Mouse (Mus musculus) kidney, embryonic 16.5 days (tissue): ENCODE results near the gene Sdr42e1. TPM values are rescaled to one million over a fixed set of nuclear protein-coding genes. Genes with fewer than 3 reads are reported as not detected.

Experiments used
- ATAC-seq: fragments of 200-750 bp; cut with Nextera tagmentation; 2 replicates; pipeline ENCODE4 v1.8.0; 2017; ENCODE audit warnings: moderate TSS enrichment; ENCODE audit not compliant: low FRiP score, low TSS enrichment
- H3K27ac ChIP-seq: fragments of 300-500 bp; sonication (generic); 2 replicates; pipeline ENCODE4 v1.5.1; 2014; ENCODE audit warnings: low read length
- H3K27me3 ChIP-seq: fragments of 300-500 bp; sonication (generic); 2 replicates; pipeline ENCODE4 v1.6.1; 2014; ENCODE audit warnings: low read length, control low read depth, mixed read lengths; ENCODE audit not compliant: insufficient read depth
- H3K36me3 ChIP-seq: fragments of 300-500 bp; sonication (generic); 2 replicates; pipeline ENCODE4 v1.6.1; 2014; ENCODE audit warnings: low read length, control low read depth, mixed read lengths; ENCODE audit not compliant: insufficient read depth
- H3K4me1 ChIP-seq: fragments of 300-500 bp; sonication (generic); 2 replicates; pipeline ENCODE4 v1.6.1; 2014; ENCODE audit warnings: low read length, control low read depth, mixed read lengths; ENCODE audit not compliant: insufficient read depth
- H3K4me2 ChIP-seq: fragments of 300-500 bp; sonication (generic); replicated peaks from 2 replicates; pipeline ENCODE4 v1.6.1; 2014; ENCODE audit warnings: low read depth, low read length
- H3K4me3 ChIP-seq: fragments of 300-500 bp; sonication (generic); 2 replicates; pipeline ENCODE4 v1.5.1; 2014; ENCODE audit warnings: mild to moderate bottlenecking, low read length
- H3K9ac ChIP-seq: fragments of 300-500 bp; sonication (generic); replicated peaks from 2 replicates; pipeline ENCODE4 v1.6.1; 2014; ENCODE audit warnings: low read length
- H3K9me3 ChIP-seq: fragments of 300-500 bp; sonication (generic); 2 replicates; pipeline ENCODE4 v1.6.1; 2016; ENCODE audit warnings: low read length, control low read depth
- WGBS: fragments of 180-500 bp; shearing (Covaris S2); extraction: QIAGEN DNeasy Blood & Tissue Kit; methylation state at CpG from one replicate; pipeline ENCODE4 v1.1.7; 2014; 5-methylcytosine and 5-hydroxymethylcytosine counted together
- polyA plus RNA-seq: library from polyadenylated mRNA; unstranded; fragments of >200 nt; fragmentation: Nextera tagmentation; extraction: Ambion mirVana; gene quantifications from 2 replicates; pipeline ENCODE4 v1.2.1, GENCODE M21; 2015

Sdr42e1 gene
- polyA plus RNA-seq, 1 experiment from 2014 or later: 3.2 TPM

DNA sequence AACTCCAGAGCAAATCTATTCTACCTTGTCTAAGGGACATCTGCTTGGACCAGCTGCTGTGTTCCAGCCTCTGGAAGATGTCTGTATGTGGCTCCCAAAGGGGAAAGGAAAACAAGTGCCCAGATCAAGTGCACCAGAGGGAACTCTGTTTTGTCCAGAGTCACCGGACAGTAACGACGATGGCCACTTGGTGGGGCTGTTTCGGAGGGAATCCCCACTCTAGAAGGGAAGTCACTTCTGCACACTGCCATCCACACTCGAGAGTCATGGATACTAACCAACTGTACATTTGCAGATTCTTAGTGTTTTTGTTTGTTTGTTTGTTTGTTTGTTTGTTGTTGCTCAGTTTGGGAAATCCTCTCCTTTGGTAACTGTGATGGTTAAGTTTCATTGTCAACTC lies 23.8 kb upstream of the Sdr42e1 start:
- 35% methylated on average over 5 of the region's 5 CpGs for WGBS
- H3K36me3 ChIP-seq: no peaks in the 10 kb centered on the region
- no peak overlapping the region for H3K4me3 ChIP-seq
- no peak overlapping the region for H3K4me2 ChIP-seq
- no peaks in the 10 kb centered on the region; the same call in 1 of the 2 replicates for H3K9me3 ChIP-seq
- H3K9ac ChIP-seq: no peak overlapping the region
- H3K4me1 ChIP-seq: 0 out of 2 replicates have a peak, but pooled peaks cover 4% of the 10 kb centered on the region
- H3K27ac ChIP-seq: no peak overlapping the region
- no peaks in the 10 kb centered on the region for H3K27me3 ChIP-seq
- no peak for ATAC-seq

DNA sequence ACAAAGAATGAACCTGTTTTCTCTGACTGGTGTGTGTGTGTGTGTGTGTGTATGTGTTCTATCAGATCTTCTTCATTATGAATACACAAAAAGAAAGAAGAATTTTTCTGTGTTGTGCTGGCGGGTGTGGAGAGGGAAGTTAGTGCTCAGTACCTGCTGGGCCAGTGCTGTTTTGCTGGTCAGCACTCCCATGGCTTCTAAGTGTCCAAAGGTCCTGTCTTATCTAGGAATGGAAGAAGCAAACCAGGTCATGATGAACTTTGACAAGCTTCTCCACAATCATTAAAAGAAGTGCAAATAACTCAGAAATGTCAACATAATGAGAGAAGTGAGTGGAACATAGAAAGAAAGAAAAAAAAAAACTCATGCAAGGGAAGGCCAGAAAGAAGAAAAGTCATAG lies 22.1 kb upstream of the Sdr42e1 start:
- WGBS: 85% methylated on average over 1 of the region's 1 CpGs
- Histone ChIP-seq H3K9ac (no peak overlapping the region), H3K4me1 (no peaks in the 10 kb centered on the region), H3K9me3 (no peaks in the 10 kb centered on the region; the same call in 1 of the 2 replicates), H3K4me2 (no peak overlapping the region), H3K36me3 (no peaks in the 10 kb centered on the region), H3K27ac (no peak overlapping the region), H3K4me3 (no peak overlapping the region), H3K27me3 (no peaks in the 10 kb centered on the region)
- ATAC-seq: no peak

DNA sequence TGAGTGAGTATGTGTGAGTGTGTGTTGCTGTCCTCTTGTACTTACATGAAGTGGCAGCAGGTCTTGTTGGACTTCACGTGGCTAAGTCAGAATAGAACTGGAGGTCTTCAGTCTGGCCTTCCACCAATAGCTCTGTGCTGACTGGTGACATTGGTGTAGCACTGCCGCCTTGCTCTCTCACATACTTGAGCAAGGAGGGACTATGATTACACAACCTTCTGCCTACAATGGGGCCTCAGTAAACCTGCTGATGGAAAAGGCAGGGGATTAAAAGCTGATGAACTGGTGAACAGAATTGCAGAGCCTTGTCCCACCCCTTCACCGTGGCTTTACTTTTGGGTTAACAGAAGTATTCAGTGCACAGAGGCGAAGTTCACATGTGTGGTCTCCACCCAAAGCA lies 18.6 kb upstream of the Sdr42e1 start:
- H3K4me1 ChIP-seq: no peaks in the 10 kb centered on the region
- no peaks in the 10 kb centered on the region; the same call in 1 of the 2 replicates for H3K9me3 ChIP-seq
- H3K9ac ChIP-seq: no peak overlapping the region
- H3K4me3 ChIP-seq: no peak overlapping the region
- no peak for ATAC-seq
- WGBS: 81% methylated on average over 4 of the region's 4 CpGs
- no peaks in the 10 kb centered on the region for H3K36me3 ChIP-seq
- no peak overlapping the region for H3K27ac ChIP-seq
- no peak overlapping the region for H3K4me2 ChIP-seq
- no peaks in the 10 kb centered on the region for H3K27me3 ChIP-seq

DNA sequence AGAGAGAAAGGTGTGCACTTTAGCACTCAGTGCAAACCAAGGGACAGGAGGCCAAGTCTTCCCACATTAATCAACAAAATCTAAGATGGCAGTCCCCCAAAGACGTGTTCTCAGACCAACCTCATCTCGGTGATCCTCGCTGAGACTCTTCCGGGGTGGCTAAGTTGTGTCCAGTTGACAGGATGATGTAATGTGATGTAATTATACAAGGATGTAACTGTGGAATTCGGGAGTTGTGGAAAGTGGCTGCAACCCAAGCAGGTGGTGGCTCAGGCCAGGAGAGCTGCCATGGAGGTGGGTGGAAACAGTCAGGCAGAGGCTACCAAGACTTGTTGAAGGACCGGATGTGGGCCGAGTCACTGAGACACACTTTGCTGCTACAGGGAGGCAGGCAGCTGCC lies 14.4 kb upstream of the Sdr42e1 start:
- H3K9me3 ChIP-seq: no peaks in the 10 kb centered on the region
- H3K27me3 ChIP-seq: no peaks in the 10 kb centered on the region
- H3K36me3 ChIP-seq: no peaks in the 10 kb centered on the region
- no peak overlapping the region for H3K9ac ChIP-seq
- no peak overlapping the region for H3K27ac ChIP-seq
- peaks cover 6% of the 10 kb centered on the region; the same call in 1 of the 2 replicates for H3K4me1 ChIP-seq
- no peak overlapping the region for H3K4me2 ChIP-seq
- H3K4me3 ChIP-seq: no peak overlapping the region
- no peak for ATAC-seq
- WGBS: 75% methylated on average over 7 of the region's 7 CpGs

DNA sequence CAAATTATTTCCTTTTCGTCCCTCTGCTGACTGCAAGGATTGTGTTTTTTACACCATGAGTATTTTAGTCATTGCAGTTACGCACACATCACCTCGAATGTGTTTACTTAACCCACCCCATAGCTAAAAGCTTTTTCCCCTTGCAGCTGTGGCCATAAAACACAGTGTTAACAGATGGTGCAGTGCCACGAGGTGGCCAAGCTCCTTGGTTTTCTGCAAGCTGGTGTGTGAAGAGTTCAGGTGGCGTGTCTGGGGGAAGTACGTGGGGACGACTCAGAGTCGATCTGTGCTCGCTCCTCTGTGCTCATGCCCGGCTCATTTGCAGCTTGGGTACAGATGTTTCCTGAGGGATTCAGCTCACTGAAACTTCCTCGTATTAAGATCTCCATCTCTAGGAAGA lies 11.0 kb upstream of the Sdr42e1 start:
- Histone ChIP-seq H3K4me2 (peak overlapping the region; percentile 29; the same call in 1 of the 2 replicates), H3K4me3 (no peak overlapping the region), H3K36me3 (no peaks in the 10 kb centered on the region), H3K9ac (no peak overlapping the region), H3K4me1 (peaks cover 6% of the 10 kb centered on the region; the same call in 1 of the 2 replicates), H3K9me3 (no peaks in the 10 kb centered on the region), H3K27me3 (no peaks in the 10 kb centered on the region), H3K27ac (no peak overlapping the region)
- 10% methylated on average over 11 of the region's 11 CpGs for WGBS
- ATAC-seq: no peak

DNA sequence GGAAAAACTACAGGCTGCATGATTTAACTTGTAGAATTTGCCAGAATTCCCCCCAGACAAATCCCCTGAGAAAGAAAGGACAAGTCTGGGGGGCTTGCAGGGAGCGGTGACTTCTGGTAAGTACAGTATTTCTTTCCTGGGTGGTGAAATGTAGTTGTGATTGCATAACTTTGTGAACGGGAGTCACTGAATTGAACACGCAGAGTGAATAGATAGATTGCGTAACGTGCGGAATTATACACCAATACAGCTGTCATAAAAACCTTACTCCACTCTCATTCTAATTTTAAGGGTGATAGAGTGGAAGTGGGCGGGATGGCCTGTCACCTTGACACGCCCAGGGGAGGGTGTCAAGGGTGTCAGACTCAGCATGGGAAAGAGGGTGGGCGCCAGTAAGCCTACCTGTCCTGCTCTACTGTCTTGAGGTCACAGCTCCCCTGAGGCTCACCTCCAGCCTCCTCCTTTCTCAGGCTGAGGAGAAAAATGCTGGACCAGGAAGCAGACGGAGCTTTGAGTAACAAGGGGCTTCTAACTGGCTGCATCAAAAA lies 10.5 kb upstream of the Sdr42e1 start:
- Histone ChIP-seq H3K9me3 (no peaks in the 10 kb centered on the region), H3K27ac (no peak overlapping the region), H3K4me1 (peaks cover 6% of the 10 kb centered on the region; the same call in 1 of the 2 replicates), H3K36me3 (no peaks in the 10 kb centered on the region), H3K4me2 (peak overlapping the region; percentile 29; the same call in 1 of the 2 replicates), H3K4me3 (no peak overlapping the region), H3K27me3 (no peaks in the 10 kb centered on the region), H3K9ac (no peak overlapping the region)
- WGBS: 34% methylated on average over 10 of the region's 10 CpGs
- no peak for ATAC-seq

DNA sequence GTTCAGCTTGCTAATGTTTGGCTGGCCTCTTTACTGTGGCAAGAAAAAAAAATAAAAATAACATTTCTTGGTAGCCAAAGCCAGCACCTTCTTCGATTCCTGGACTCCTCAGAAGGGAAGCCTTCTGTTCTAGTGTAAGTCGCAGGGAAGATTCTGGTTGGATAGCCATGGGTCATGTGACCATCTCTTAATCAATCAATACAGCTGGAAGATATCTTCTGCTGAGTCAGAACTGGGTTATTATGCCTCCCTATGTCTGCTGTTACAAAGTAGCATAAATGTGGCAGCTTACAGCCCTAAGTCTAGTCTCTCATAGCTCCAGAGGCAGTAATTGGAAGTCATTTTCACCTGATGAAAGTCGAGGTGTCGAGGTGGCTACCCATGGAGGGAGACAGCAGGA lies 5.2 kb upstream of the Sdr42e1 start:
- WGBS: 78% methylated on average over 4 of the region's 4 CpGs
- no peaks in the 10 kb centered on the region for H3K27me3 ChIP-seq
- ATAC-seq: no peak
- H3K27ac ChIP-seq: no peak overlapping the region
- no peak overlapping the region for H3K4me3 ChIP-seq
- no peak overlapping the region for H3K4me2 ChIP-seq
- H3K9me3 ChIP-seq: no peaks in the 10 kb centered on the region
- no peaks in the 10 kb centered on the region for H3K36me3 ChIP-seq
- H3K9ac ChIP-seq: no peak overlapping the region
- H3K4me1 ChIP-seq: no peaks in the 10 kb centered on the region

DNA sequence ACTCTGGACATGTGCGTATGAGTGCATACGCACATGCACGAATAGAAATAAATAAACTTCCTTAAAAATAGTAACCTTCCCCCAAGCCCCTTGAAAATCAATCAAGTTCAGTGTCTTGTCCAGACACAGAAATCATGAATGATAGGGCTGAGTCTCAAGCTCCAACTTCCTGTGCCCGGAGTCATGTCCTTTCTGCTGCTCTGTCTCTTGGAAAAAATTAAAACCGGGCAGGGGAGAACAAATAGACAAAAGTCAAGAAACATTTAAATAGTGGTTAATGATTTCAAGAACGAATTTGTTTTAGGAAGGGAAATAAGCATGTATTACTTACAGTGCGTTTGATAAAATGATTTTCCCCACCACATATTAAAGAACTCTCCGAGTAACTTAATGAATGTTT lies 3.5 kb upstream of the Sdr42e1 start:
- H3K9me3 ChIP-seq: no peaks in the 10 kb centered on the region
- H3K4me3 ChIP-seq: no peak overlapping the region
- no peaks in the 10 kb centered on the region for H3K36me3 ChIP-seq
- 65% methylated on average over 8 of the region's 8 CpGs for WGBS
- H3K4me2 ChIP-seq: no peak overlapping the region
- no peak for ATAC-seq
- H3K9ac ChIP-seq: no peak overlapping the region
- no peak overlapping the region for H3K27ac ChIP-seq
- no peaks in the 10 kb centered on the region for H3K27me3 ChIP-seq
- H3K4me1 ChIP-seq: no peaks in the 10 kb centered on the region

DNA sequence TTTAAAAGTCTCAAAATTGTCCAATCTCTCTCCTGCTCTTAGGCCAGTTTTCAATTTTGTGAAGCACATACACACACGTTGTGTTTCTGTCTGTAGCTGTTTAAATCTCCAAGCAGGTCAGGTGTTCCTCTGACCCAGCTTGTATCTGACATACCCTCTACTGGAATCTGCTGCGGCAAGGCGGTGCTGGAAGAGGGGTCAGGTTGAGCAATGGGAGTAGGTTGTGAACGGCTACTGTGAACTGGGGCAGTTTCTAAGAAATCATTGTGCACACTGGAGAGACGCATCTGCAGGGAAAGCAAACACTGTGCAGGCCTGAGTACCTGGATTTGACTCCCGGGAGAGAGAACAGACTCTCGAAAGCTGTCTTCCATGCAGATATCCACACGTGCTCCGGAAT lies 3.0 kb upstream of the Sdr42e1 start:
- Histone ChIP-seq H3K4me3 (no peak overlapping the region), H3K27me3 (no peaks in the 10 kb centered on the region), H3K27ac (no peak overlapping the region), H3K36me3 (no peaks in the 10 kb centered on the region), H3K4me2 (no peak overlapping the region), H3K4me1 (no peaks in the 10 kb centered on the region), H3K9me3 (no peaks in the 10 kb centered on the region), H3K9ac (no peak overlapping the region)
- WGBS: 71% methylated on average over 9 of the region's 9 CpGs
- no peak for ATAC-seq

DNA sequence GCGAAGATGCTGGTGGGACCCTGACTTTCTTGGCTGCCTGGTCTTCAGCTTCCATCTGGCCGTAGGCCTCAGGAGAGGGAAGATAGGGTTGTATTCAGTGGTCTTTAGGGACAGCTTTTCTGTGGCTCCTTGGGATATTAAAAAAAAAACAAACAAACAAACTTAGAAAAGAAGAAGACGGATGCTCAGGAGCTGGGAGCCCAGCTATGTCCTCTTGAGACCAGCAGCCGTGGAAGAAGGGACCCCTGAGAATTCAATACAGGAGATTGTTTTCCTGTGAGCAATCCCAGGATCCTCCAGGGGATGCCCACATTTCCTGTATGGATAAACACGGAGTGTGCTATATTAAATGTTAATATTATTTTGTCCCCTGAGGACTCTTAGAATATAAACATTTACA lies 1.7 kb upstream of the Sdr42e1 start:
- Histone ChIP-seq H3K9ac (no peak overlapping the region), H3K4me3 (no peak overlapping the region), H3K27me3 (no peaks in the 10 kb centered on the region; the same call in 1 of the 2 replicates), H3K4me2 (no peak overlapping the region), H3K4me1 (peaks cover 3% of the 10 kb centered on the region; the same call in 1 of the 2 replicates), H3K9me3 (no peaks in the 10 kb centered on the region), H3K36me3 (no peaks in the 10 kb centered on the region), H3K27ac (no peak overlapping the region)
- ATAC-seq: no peak
- 77% methylated on average over 5 of the region's 5 CpGs for WGBS
